Mouse (Mus musculus): Measurements from ENCODE around the gene Rcbtb1. TPM values are rescaled to one million over a fixed set of nuclear protein-coding genes. Genes with fewer than 3 reads are reported as not detected.
"Not testable (repeated sequence)": the region's sequence is repeated elsewhere in the genome, so short reads cannot be mapped to it uniquely, and the experiment has no call there.

The Rcbtb1 gene
- total RNA-seq (2015; ENCODE audit: low replicate concordance) (9.7 and 13.0 TPM in 2 replicates), total RNA-seq (2017; ENCODE audit: low replicate concordance) (7.6 and 10.8 TPM in 2 replicates)

- peak; percentile 94 for ATAC-seq (replicated peaks; ENCODE audit: low FRiP score, poor library complexity, severe bottlenecking)
These were observed at the start of gene Rcbtb1 for GRCm38 (mm10) chr14:59200711-59201603. Gene Rcbtb1, plus strand, starts transcription at chr14:59201209.

- ATAC-seq (replicated peaks; ENCODE audit: low FRiP score, poor library complexity, severe bottlenecking), result no peak
These were observed 45.4 kb upstream of the Rcbtb1 start for GRCm38 (mm10) chr14:59155589-59155988.

- no peak for ATAC-seq (replicated peaks; ENCODE audit: low FRiP score, poor library complexity, severe bottlenecking)
These were observed 43.9 kb upstream of the Rcbtb1 start for GRCm38 (mm10) chr14:59157016-59157698.

- no peak for ATAC-seq (replicated peaks; ENCODE audit: low FRiP score, poor library complexity, severe bottlenecking)
These were observed 22.4 kb upstream of the Rcbtb1 start, which contains the start of gene Gm5142 for GRCm38 (mm10) chr14:59178649-59179048. Gene Gm5142, minus strand, starts transcription at chr14:59178749.

- no peak for ATAC-seq (replicated peaks; ENCODE audit: low FRiP score, poor library complexity, severe bottlenecking)
These were observed 18.3 kb upstream of the Rcbtb1 start for GRCm38 (mm10) chr14:59182732-59183131.

- ATAC-seq (replicated peaks; ENCODE audit: low FRiP score, poor library complexity, severe bottlenecking), result no peak
These were observed 15.5 kb upstream of the Rcbtb1 start for GRCm38 (mm10) chr14:59185514-59185913.

GRCm38 (mm10) chr14:59186121-59186520, 14.9 kb upstream of the Rcbtb1 start:
- ATAC-seq (replicated peaks; ENCODE audit: low FRiP score, poor library complexity, severe bottlenecking), result no peak

- no peak; the same call in 1 of the 2 replicates for ATAC-seq (replicated peaks; ENCODE audit: low FRiP score, poor library complexity, severe bottlenecking)
These were observed 701 bp downstream of the Rcbtb1 start for GRCm38 (mm10) chr14:59201604-59202215.

- no peak for ATAC-seq (replicated peaks; ENCODE audit: low FRiP score, poor library complexity, severe bottlenecking)
These were observed 4.5 kb downstream of the Rcbtb1 start for GRCm38 (mm10) chr14:59205461-59205860.

GRCm38 (mm10) chr14:59205976-59206583, 5.1 kb downstream of the Rcbtb1 start:
- ATAC-seq (replicated peaks; ENCODE audit: low FRiP score, poor library complexity, severe bottlenecking), result no peak

GRCm38 (mm10) chr14:59209003-59209402, 8.0 kb downstream of the Rcbtb1 start:
- ATAC-seq (replicated peaks; ENCODE audit: low FRiP score, poor library complexity, severe bottlenecking), result no peak

GRCm38 (mm10) chr14:59209816-59210215, 8.8 kb downstream of the Rcbtb1 start:
- ATAC-seq (replicated peaks; ENCODE audit: low FRiP score, poor library complexity, severe bottlenecking), result no peak

- ATAC-seq (replicated peaks; ENCODE audit: low FRiP score, poor library complexity, severe bottlenecking), result no peak
These were observed 18.2 kb downstream of the Rcbtb1 start for GRCm38 (mm10) chr14:59219241-59219640.

- no peak for ATAC-seq (replicated peaks; ENCODE audit: low FRiP score, poor library complexity, severe bottlenecking)
These were observed 25.2 kb downstream of the Rcbtb1 start for GRCm38 (mm10) chr14:59226240-59226639.

- no peak for ATAC-seq (replicated peaks; ENCODE audit: low FRiP score, poor library complexity, severe bottlenecking)
These were observed 28.8 kb downstream of the Rcbtb1 start for GRCm38 (mm10) chr14:59229822-59230221.

- ATAC-seq (replicated peaks; ENCODE audit: low FRiP score, poor library complexity, severe bottlenecking), result no peak
These were observed 29.4 kb downstream of the Rcbtb1 start for GRCm38 (mm10) chr14:59230331-59230966.

GRCm38 (mm10) chr14:59232003-59232402, 31.0 kb downstream of the Rcbtb1 start:
- ATAC-seq (replicated peaks; ENCODE audit: low FRiP score, poor library complexity, severe bottlenecking), result peak; percentile 93

GRCm38 (mm10) chr14:59233635-59234034, 32.6 kb downstream of the Rcbtb1 start:
- no peak for ATAC-seq (replicated peaks; ENCODE audit: low FRiP score, poor library complexity, severe bottlenecking)

GRCm38 (mm10) chr14:59250350-59250749, 49.3 kb downstream of the Rcbtb1 start:
- not testable (repeated sequence) for ATAC-seq (replicated peaks; ENCODE audit: low FRiP score, poor library complexity, severe bottlenecking)

Data from erythroid progenitor cell, adult 5-6 weeks (primary cell).